Mouse (Mus musculus) embryo, embryonic 11.5 days (tissue): ENCODE data around the gene Kri1.
A peak's percentile ranks its signal among the peaks of the same experiment; 100 is the strongest.
"Not testable (repeated sequence)": the region's sequence is repeated elsewhere in the genome, so short reads cannot be mapped to it uniquely, and the experiment has no call there.

ENCODE experiments used
- DNase-seq: peaks from one replicate; pipeline ENCODE4 v3.0.0-alpha.2; 2012; ENCODE audit warnings: low read depth, low spot score

Kri1 gene

DNA sequence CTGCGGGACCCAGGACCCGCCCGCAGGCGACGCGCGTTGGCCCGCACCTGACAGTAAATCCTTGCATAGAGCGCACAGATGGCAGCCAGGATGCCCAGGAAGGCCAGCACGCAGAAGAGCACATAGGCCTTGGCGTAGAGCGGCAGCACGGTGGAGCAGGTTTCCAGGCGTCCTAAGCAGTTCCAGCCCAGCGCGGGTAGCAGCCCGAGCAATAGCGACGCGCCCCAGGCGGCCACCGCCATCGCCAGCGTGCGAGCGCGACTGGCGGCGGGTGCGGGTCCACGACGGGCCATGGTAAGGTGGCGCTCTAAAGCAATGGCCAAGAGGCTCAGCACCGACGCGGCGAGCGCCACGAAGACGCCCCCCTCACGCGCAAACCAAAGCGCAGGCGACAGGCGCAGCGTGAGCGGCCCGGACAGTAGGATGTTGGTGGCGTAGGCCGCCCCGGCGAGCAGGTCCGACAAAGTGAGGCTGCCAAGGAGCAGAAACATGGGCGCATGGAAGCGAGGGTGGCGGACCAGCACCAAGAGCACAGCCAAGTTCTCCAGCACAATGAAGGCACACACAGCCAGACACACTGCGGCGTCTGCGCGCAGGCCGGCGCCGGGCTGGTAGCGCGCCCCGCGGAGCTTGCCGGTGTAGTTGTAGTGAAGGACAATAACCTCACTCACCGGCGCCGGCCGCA, 43.2 kb downstream of the Kri1 start:
- no peak for DNase-seq

DNA sequence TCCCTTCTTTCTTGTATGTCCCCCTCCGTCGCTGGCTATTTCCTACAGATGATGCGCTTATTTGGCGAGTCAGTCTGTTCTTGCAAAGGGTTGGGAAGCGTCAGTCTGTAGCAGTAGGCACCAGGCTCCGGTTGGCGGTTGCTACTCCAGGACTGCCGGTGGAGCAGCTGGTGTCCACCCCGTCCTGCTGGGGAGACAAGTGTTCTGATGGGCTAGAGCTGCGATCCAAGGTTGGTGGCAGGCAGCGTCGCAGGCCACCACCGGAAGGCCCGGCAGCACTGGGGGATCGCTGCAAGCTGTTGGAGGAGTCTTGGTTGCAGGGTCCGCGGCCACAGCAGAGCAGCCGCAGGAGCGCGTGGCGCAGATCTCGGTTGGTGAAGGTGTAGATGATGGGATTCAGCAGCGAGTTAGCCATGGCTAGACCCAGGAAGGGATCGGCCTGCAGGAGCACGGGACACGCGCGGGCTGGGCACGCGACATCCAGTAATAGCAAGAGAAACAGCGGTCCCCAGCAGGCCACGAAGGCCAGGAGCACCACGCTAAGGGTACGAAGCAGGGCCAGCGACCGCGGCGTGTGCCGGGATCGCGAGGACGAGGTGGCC, 43.8 kb downstream of the Kri1 start:
- no peak for DNase-seq

DNA sequence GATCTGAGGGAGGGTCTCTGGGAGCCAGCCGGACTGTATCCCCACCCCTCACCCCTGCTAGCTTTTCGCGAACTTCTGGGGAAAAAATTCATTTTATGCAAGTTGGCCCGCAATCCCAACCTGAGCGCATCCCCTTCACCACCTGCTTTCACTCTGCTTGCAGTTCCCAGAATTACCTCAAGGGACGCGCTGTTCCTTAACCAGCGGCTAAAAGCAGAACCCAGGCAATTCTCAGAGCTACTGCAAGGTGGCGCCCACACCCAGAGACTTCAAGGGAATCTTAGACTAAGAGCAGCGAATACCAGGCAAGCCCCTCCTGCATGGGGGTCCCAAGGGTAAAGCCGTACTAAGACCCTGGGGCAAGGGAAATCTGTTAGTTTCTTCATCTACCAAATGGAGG, 46.4 kb downstream of the Kri1 start:
- DNase-seq = no peak

DNA sequence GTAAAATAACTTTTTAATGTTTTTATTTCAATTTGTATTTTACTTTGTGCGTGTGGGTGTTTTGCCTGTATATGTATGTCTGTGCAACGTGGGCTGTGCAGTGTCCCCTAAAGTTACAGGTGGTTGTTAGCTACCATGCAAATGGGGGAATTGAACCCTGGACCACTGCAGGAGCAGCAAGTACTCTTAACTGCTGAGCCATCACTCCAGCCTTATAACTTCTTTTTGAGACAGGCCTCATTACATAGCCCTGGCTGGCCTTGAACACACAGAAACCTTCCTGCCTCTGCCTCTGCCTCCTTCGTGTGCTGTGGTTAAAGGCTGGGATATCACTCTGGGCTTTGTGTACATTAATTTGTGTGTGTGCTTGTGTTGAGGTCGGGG, 48.3 kb downstream of the Kri1 start:
- no peak for DNase-seq

DNA sequence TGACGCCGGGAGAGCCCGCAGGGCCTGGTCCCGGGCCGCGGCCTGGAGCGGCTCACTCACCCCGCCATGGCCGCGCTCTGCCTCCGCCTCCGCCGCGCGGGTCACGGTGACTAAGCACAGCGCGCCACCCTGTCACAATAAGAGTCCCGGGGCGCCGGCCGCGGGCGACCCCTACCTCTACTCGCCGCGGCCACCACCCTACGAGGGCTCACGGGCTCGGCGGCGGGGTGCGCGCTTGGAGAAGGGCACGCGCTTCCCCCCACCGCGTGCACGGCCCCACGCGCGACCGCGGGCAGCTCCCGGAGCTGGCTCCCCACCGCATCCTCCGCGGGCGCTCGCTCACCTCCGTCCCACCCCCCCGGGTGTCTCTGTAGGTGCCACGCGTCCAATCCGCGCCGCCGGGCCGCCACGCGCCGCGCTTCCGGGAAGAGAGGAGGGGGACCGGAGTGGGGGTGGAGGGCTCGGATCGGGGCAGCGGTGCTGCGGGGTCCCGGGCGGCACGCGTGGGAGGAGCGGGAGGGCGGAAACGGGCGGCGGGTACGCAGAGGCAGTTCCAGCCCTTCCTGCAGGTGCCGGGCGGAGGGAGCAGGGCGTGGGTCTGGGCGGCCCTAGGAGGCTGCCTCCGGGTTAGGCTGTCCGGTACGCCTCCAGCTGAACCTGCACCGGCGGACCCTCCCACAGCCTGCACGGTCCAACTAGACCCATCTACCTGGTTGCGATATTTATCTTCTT, 48.9 kb downstream of the Kri1 start, which contains the start of gene Keap1:
Keap1 (minus strand) TSS at position 629 of the 732 bp plus-strand sequence.
- peak; percentile 54 for DNase-seq

DNA sequence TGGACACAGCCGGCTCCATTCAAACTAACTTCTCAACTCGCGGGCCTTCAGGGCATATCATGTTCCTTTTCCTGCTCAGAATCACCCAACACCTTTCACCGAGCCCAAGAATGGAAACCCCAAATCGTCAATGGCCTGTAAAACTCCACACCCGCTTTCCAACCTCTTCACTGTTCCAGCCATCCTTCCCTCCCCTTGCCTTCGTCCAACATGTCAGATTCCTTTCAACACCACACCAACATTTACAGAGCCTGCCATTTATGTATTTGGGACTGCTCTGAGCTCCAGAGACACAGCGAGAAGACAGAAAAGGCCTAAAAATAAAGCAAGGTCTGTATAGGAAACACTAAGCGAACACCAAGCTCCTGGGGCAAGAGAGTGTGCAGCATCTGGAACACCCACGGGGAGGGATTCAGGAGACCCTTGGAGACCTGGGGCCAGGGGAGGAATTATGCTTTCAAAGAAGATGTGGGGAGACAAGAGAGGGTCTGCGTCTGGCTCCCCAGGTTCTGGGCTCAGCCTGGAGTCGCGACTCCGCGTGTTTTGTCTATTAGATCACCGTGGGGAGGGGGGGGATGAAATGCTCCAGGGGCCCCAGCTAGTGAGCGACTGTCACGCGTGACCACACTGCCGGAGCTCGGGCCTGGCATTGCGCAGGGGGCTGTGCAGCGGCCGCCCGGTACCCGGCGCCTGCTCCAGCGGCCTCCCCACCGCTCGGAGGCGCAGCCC, 49.6 kb downstream of the Kri1 start:
- no peak for DNase-seq

GRCm38 (mm10) chr9:21237368-21238003, 50.3 kb downstream of the Kri1 start:
- DNase-seq = no peak

- no peak for DNase-seq
Measured at GRCm38 (mm10) chr9:21236991-21237367, 50.8 kb downstream of the Kri1 start.

- DNase-seq = no peak
Measured at GRCm38 (mm10) chr9:21235341-21235740, 52.4 kb downstream of the Kri1 start.

DNA sequence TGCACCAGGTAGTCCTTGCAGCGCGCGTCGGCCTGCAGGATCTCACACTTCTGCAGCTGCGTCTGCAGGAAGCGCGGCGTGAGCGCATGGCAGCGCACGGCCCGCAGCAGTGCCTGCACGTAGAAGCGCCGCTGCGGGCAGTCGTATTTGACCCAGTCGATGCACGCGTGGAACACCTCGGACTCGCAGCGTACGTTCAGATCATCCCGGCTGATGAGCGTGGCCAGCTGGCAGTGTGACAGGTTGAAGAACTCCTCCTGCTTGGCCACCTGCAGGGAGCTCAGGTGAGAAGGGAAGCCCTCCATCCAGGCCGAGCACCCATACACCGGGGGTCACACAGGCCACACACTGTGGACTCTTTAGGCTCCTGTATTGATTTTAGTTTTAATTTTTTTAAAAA, 54.0 kb downstream of the Kri1 start:
- DNase-seq = no peak

GRCm38 (mm10) chr9:21233366-21233765, 54.4 kb downstream of the Kri1 start:
- DNase-seq = no peak

- DNase-seq = no peak
Measured at GRCm38 (mm10) chr9:21232867-21233266, 54.9 kb downstream of the Kri1 start.

- DNase-seq = no peak
Measured at GRCm38 (mm10) chr9:21231551-21231950, 56.2 kb downstream of the Kri1 start.

- DNase-seq = no peak
Measured at GRCm38 (mm10) chr9:21227342-21227741, 60.4 kb downstream of the Kri1 start.

DNA sequence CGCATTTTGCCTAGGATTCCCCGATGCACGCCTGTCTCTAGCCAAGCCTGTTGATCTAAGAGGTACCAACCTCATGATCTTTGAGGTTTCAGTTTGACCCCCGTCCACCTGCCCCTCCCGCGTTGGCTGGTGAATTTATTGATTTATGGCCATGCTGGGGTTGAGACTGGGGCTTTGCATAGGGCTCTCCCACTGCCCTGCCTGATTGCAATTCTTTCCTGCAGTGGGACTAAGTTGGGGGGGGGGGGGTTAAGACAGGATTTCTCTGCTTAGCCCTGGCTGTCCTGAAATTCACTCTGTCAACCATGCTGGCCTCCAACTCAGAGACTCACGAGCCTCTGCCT, 62.4 kb downstream of the Kri1 start:
- DNase-seq = no peak

DNA sequence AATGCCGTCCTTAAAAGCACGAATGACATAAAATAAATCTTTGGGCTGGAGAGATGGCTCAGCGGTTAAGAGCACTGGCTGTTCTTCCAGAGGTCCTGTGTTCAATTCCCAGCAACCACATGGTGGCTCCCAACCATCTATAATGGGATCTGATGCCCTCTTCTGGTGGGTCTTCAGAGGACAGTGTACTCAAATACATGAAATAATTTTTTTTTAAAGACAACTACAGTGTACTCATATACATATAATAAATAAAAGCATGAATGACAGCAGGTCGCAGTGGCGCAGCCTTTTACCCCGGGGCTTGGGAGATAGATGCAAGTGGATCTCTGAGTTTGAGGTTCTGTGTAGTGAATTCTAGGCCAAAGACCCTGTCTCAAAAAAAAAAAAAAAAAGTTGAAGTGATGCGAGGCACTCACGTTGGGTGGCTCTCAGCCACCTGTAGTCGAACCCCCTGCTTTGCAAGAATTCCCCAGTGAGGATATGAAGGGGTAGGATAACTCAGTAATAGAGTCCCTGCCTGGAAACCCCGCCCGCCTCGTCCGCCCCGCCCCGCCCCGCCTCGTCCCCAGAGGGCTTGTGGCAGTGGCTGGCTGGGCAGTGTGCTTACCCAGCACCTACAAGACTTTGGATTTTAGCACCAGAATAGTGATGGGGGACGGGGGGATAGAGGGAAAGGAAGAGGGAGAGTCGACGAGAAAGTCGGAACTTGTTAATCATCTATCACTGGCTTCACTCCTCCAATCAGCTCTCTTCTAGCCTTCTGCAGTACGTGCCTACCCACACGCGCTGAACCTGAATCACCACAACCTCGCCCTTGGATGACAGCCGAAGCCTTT, 63.0 kb downstream of the Kri1 start:
- DNase-seq = peak; percentile 45

- no peak for DNase-seq
Measured at GRCm38 (mm10) chr9:21223906-21224305, 63.9 kb downstream of the Kri1 start.

DNA sequence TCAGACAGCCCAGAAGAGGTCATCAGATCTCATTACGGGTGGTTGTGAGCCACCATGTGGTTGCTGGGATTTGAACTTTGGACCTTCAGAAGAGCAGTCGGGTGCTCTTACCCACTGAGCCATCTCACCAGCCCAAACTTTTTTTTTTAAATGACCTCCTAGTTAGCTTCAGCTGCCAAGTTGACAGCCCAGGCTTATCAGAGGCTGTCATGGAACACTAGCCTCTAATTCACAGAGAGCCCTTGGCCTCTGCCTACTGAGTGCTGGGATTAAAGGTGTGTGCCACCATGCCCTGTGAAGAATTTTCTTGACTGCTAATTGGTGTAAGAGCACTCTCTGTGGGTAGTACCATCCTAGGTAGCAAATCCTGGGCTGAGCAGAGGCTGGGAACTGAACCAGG, 64.3 kb downstream of the Kri1 start:
- not testable (repeated sequence) for DNase-seq
